Mouse (Mus musculus): ENCODE results near the gene Fxyd5.

Gene Fxyd5

GRCm38 (mm10) chr7:31042431-31042910 lies at the start of gene Fxyd5:
TSS of gene Fxyd5 (minus strand) at chr7:31042481.
- DNase-seq (ENCODE audit: low read depth): no peak

DNA sequence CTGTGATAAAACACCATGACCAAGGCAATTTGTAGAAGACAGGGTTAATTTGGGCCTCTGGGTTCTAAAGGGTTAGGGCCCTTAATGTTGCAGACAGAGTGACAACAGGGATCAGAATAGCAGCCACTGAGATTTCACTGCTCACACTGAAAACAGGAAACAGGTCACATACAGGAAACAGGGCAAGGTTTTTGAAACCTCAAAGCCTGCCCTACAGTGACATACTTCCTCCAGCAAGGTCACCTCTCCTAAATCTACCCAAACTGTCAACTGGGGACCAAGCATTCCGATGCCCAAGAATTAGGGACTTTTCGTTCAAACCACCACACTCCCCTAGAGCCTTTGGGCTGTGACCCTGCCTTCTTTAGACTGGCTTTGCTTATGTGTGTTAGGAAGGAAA lies 47.4 kb upstream of the Fxyd5 start:
- no peak for DNase-seq (ENCODE audit: low read depth)

DNA sequence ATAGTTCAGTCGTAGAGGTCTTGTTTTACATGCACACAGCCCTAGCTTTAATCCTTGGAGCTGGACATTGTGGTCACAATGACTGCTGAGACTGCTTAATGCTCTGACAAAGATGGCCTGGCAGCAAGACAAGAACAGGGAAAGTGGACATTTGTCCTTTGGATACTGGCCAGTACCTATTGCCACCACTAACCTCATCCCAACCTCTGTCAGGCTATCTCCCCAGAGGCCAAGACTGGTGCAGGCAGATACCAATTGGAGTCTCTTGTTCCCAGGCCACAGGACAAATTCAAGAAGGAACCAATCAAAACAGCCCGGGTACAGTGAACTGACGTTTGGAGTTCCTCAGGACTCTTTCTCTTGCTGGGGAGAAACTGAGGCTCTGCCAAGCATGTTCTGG lies 45.9 kb upstream of the Fxyd5 start:
- no peak for DNase-seq (ENCODE audit: low read depth)

DNA sequence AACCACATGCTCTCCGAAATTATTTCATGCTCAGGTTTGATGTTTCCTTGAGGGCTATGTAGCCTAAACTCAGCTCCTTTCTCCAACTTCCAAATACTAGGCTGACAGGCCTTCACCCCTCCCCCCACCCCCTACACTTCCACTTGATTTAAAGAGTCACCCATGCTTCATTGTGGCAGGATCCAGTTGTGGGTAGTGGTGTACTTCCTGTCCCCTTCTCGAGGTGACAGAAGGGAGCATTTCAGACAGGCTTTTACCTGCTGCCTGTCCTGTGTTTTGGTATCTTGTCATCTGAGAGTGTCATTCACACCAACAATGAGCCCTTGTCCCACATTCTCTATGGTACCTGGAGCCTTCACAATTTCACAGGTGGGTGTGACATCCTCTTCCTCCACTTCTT lies 45.0 kb upstream of the Fxyd5 start:
- no peak for DNase-seq (ENCODE audit: low read depth)

GRCm38 (mm10) chr7:31086175-31086755 lies 44.0 kb upstream of the Fxyd5 start:
- DNase-seq (ENCODE audit: low read depth): no peak

DNA sequence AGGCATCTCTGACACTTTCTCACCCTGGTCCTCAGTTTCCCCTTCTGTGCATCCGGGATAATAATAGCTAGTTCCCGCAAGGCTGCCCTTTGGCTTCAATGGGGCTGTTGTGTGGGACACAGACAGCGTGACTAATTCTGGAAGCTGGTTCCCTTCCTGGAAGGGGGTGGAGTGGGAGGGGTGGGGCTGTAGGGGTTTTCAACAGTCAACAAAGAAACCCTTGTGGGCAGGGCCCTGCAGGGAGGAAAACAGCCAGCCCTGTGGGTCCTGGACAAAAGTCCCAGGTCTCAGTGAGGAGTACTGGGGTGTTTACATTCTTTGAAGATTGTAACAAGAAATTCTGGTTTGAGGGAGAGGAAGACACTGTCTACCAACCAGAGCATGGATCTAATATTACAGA lies 42.9 kb upstream of the Fxyd5 start:
- no peak for DNase-seq (ENCODE audit: low read depth)

DNA sequence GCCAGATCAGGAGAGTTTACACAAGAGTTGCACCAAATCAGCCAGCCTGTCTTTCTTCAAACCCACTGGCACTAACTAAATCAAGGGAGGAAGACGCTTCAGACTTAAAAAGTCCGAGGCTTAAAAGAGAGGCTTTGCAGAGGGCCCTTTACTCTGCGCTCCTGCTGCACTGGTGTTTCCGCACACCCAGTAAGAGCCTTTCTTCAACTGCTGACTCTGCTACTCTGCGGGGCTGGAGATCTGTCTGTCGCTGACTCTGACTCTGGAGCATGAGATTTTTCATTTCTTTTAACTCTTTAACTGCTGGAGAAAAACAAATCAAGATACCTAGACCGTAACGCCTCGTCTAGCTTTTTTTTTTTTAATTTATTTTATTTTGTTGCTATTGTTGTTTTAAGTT lies 41.9 kb upstream of the Fxyd5 start:
- DNase-seq (ENCODE audit: low read depth): no peak

GRCm38 (mm10) chr7:31082831-31083588 lies 40.7 kb upstream of the Fxyd5 start:
- no peak for DNase-seq (ENCODE audit: low read depth)

- DNase-seq (ENCODE audit: low read depth): no peak
Observed at GRCm38 (mm10) chr7:31082106-31082505, 39.8 kb upstream of the Fxyd5 start.

DNA sequence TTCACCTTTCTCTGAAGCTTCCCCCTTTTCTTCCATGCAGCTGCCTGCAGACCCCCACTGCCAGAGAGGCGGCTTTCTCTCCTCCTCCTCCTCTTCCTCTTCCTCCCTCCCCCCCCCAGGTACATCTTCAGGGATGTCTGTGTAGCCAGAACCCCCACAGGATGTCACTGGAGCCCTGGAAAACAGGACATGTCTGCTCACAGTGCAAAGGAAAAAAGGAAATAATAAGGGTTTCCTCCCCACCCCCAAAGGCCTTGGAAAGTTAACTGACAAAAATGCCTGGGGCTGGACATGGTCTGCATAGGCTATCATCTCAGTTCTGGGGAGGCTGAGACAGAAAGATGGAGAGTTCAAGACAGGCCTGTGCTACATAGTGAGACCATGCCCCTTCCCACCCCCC lies 38.8 kb upstream of the Fxyd5 start:
- DNase-seq (ENCODE audit: low read depth): no peak

DNA sequence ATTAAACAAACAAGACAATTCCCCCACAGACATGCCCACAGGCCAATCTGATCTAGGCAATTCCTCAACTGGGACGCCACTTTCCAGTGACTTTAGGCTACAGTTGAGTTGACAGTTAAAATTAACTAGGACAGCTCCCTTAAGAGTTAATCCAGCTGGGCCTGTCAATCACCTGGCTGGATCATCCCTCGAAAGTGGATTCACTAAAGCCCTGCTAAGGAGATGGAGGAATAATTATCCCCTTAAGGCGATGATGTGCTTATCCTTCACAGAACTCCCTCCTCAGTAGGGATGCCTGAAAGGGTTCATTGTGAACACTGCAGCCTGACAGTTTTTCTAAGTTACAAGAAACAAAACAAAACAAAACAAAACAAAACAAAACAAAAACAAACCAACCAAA lies 38.3 kb upstream of the Fxyd5 start:
- DNase-seq (ENCODE audit: low read depth): no peak

- DNase-seq (ENCODE audit: low read depth): no peak
Observed at GRCm38 (mm10) chr7:31079670-31080069, 37.4 kb upstream of the Fxyd5 start.

DNA sequence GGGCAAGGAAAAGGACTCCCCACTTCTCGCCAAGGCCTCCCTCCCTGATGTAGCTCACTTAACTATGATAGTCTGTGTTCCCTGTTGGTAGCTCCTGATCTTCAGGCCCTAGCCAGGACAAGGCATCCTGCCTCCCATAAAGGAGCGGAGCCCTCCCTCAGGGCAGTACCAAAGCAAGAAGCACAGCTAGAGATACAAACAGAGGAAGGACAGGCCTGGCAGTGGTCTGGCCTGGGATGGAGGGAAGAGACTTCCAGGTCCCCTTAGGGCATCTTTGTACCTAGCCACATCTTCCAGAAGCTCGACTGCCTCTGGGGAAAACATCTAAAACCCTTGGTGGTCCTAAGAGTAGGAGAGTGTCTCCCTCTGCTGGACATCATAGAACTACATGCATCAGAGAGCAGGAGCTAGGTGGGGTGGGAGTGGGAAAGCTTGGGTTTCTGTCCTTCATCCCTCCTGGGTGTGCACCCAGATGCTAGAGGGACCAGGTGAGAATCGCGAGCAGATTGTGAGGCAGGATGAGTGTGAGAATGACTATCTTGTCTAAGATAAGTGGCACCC lies 35.7 kb upstream of the Fxyd5 start:
- DNase-seq (ENCODE audit: low read depth): no peak

GRCm38 (mm10) chr7:31077470-31077869 lies 35.2 kb upstream of the Fxyd5 start:
- no peak for DNase-seq (ENCODE audit: low read depth)

DNA sequence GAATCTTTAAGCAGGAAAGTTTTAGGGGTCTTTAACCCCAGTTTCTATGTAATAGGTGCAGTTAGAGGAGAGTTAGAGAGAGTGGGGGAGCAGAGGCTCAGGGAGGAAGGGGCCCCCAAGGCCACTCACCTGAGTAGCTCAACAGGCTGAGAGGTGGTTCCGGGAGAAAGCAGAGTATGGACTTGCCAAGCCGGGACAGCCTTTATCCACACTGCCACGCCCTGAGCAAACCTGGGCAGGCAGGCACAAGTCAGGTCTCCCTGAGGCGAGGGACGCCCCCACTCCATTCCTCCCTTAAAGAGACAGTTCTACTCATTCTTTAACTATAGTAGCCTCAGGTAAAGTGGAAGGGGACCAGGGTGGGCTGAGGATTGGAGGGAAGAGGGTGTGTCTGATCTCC lies 34.2 kb upstream of the Fxyd5 start, which contains the start of gene Fxyd3:
Fxyd3 (minus strand) TSS at position 213 of the 400 bp plus-strand sequence.
- no peak for DNase-seq (ENCODE audit: low read depth)

- no peak for DNase-seq (ENCODE audit: low read depth)
Observed at GRCm38 (mm10) chr7:31074713-31075069, 32.4 kb upstream of the Fxyd5 start.

GRCm38 (mm10) chr7:31074061-31074712 lies 31.9 kb upstream of the Fxyd5 start:
- no peak for DNase-seq (ENCODE audit: low read depth)

GRCm38 (mm10) chr7:31073546-31073945 lies 31.3 kb upstream of the Fxyd5 start:
- no peak for DNase-seq (ENCODE audit: low read depth)

- DNase-seq (ENCODE audit: low read depth): no peak
Observed at GRCm38 (mm10) chr7:31072326-31072725, 30.0 kb upstream of the Fxyd5 start.

- no peak for DNase-seq (ENCODE audit: low read depth)
Observed at GRCm38 (mm10) chr7:31070324-31070723, 28.0 kb upstream of the Fxyd5 start.

DNA sequence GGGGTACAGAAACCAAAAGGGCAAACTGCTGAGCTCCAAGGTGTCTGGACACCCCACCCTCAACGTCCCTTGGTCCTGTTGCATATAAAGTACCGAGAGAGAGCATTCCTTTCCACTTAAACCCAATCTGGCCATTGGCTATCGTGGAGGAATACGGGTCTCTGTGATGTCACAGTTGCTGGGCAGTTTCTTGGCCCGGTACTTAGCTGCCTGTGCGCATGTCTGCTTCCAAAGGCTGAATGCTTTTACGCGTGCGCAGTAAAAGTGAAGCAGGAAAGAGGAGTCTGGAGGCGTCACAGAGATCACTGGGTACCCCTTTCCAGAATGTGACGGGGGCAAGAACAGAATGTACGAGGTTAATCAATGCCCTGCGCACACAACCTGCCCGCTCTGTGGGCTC lies 27.2 kb upstream of the Fxyd5 start:
- no peak for DNase-seq (ENCODE audit: low read depth)

GRCm38 (mm10) chr7:31067836-31068235 lies 25.6 kb upstream of the Fxyd5 start:
- DNase-seq (ENCODE audit: low read depth): no peak

- no peak for DNase-seq (ENCODE audit: low read depth)
Observed at GRCm38 (mm10) chr7:31063074-31063560, 20.8 kb upstream of the Fxyd5 start.

Measured in c-Kit-positive CD71-negative TER-119-negative erythroid progenitor cells, embryonic 14.5 days (primary cell).